Mouse (Mus musculus) C2C12 (cell line): ENCODE results near the gene 2610301B20Rik.

ENCODE experiments used
- CEBPB ChIP-seq: IDR thresholded peaks from one replicate; pipeline ENCODE4 v1.6.1; 2011; ENCODE audit warnings: low read depth, mild to moderate bottlenecking, control low read depth, moderate library complexity
- CTCF ChIP-seq: IDR thresholded peaks from one replicate; pipeline ENCODE4 v1.5.1; 2011; ENCODE audit not compliant: control insufficient read depth, insufficient read depth, insufficient read length
- FOSL1 ChIP-seq: IDR thresholded peaks from one replicate; pipeline ENCODE4 v1.8.0; 2011; ENCODE audit warnings: mild to moderate bottlenecking, low read length; ENCODE audit not compliant: poor library complexity, insufficient read depth, severe bottlenecking
- MAX ChIP-seq: IDR thresholded peaks from one replicate; pipeline ENCODE4 v1.6.1; 2011; ENCODE audit warnings: mild to moderate bottlenecking, control low read depth
- MYOG ChIP-seq: IDR thresholded peaks from one replicate; pipeline ENCODE4 v1.6.1; 2011; ENCODE audit not compliant: control insufficient read depth, insufficient read length; ENCODE audit errors: extremely low read depth
- USF1 ChIP-seq: IDR thresholded peaks from one replicate; pipeline ENCODE4 v1.6.1; 2011; ENCODE audit warnings: low read depth, mild to moderate bottlenecking, control low read depth, moderate library complexity

DNA sequence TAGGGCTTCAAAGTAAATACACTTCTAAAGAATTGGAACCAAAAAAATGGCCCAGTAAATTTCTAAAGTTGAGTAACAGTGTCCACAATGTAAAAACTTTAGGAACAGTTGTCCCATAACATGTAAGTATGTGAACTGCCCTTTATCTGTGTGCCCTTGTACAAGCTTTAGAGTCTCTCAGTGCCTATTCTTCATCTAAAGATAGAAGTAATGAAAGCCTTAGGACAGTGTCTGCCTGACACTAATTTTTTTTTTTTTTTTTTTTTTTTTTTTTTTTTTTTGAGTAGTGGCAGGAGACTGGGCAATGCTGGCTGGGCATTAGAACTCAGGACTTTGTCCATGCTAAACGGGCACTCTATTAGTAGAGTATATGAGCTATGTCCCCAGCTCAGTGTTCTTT, 2.8 kb downstream of the 2610301B20Rik start:
- TF ChIP-seq MAX (no peak), CTCF (no peak), USF1 (no peak), FOSL1 (no peak), CEBPB (no peak), MYOG (no peak)
